Mouse (Mus musculus) neural tube, embryonic 14.5 days (tissue): ENCODE measurements around the gene Rsrc1. TPM values are rescaled to one million over a fixed set of nuclear protein-coding genes. Genes with fewer than 3 reads are reported as not detected.
"Not testable (repeated sequence)": the region's sequence is repeated elsewhere in the genome, so short reads cannot be mapped to it uniquely, and the experiment has no call there.

Experiments used
- ATAC-seq: fragments of 200-750 bp; cut with Nextera tagmentation; 2 replicates; pipeline ENCODE4 v1.8.0; 2017; ENCODE audit warnings: low read depth, mild to moderate bottlenecking, moderate TSS enrichment, moderate library complexity
- H3K27ac ChIP-seq: fragments of 300-500 bp; sonication (generic); 2 replicates; pipeline ENCODE4 v1.5.1; 2014; ENCODE audit warnings: low read depth, mild to moderate bottlenecking, control low read depth, low read length, moderate library complexity, mixed read lengths
- H3K27me3 ChIP-seq: fragments of 300-500 bp; sonication (generic); 2 replicates; pipeline ENCODE4 v1.6.1; 2014; ENCODE audit warnings: low read length; ENCODE audit not compliant: control insufficient read depth, insufficient read depth
- H3K36me3 ChIP-seq: fragments of 300-500 bp; sonication (generic); 2 replicates; pipeline ENCODE4 v1.6.1; 2014; ENCODE audit warnings: low read length, mixed read lengths; ENCODE audit not compliant: control insufficient read depth, insufficient read depth
- H3K4me1 ChIP-seq: fragments of 300-500 bp; sonication (generic); 2 replicates; pipeline ENCODE4 v1.6.1; 2014; ENCODE audit warnings: low read length; ENCODE audit not compliant: control insufficient read depth, insufficient read depth
- H3K4me2 ChIP-seq: fragments of 300-500 bp; sonication (generic); 2 replicates; pipeline ENCODE4 v1.6.1; 2014; ENCODE audit warnings: mild to moderate bottlenecking, low read depth, low read length, control low read depth
- H3K4me3 ChIP-seq: fragments of 300-500 bp; sonication (generic); 2 replicates; pipeline ENCODE4 v1.5.1; 2014; ENCODE audit warnings: low read depth, low read length, control low read depth, mixed read lengths
- H3K9ac ChIP-seq: fragments of 300-500 bp; sonication (generic); replicated peaks from 2 replicates; pipeline ENCODE4 v1.6.1; 2014; ENCODE audit warnings: low read depth, mild to moderate bottlenecking, control low read depth, low read length, mixed read lengths
- H3K9me3 ChIP-seq: fragments of 300-500 bp; sonication (generic); 2 replicates; pipeline ENCODE4 v1.6.1; 2016; ENCODE audit warnings: low read length; ENCODE audit not compliant: control insufficient read depth
- WGBS: fragments of 180-500 bp; shearing (Covaris S2); extraction: QIAGEN DNeasy Blood & Tissue Kit; methylation state at CpG from one replicate; pipeline ENCODE4 v1.1.7; 2014; 5-methylcytosine and 5-hydroxymethylcytosine counted together
- polyA plus RNA-seq: library from polyadenylated mRNA; unstranded; fragments of >200 nt; fragmentation: Nextera tagmentation; extraction: Ambion mirVana; gene quantifications from 2 replicates; pipeline ENCODE4 v1.2.1, GENCODE M21; 2014

Rsrc1 gene
- polyA plus RNA-seq, 1 experiment from 2014 or later, result 36.1 TPM

DNA sequence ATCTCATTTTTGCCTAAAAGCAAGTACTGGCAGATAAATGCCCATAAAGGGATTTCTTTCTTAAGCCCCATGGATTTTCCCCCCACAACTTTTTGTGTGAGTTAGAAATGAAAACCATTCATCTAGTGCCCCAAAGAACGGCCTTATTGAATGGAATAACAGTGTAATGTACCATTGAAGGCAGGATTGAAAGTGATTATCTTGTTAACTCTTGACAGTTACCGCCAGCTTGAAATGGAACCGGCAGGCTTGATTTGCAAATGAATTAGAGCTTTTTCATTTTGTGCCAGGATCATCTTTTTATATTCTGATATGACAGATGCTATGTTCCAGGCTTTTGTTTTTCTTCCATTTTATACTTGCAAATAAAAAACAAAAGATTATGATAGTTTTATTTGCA, 166.1 kb downstream of the Rsrc1 start:
- WGBS, result 54% methylated on average over 3 of the region's 3 CpGs
- no peak overlapping the region for H3K9ac ChIP-seq
- H3K27ac ChIP-seq, result no peak overlapping the region
- no peak for ATAC-seq
- H3K4me3 ChIP-seq, result no peak overlapping the region
- H3K27me3 ChIP-seq, result no peaks in the 10 kb centered on the region
- H3K4me2 ChIP-seq, result no peak overlapping the region
- H3K36me3 ChIP-seq, result no peaks in the 10 kb centered on the region
- no peaks in the 10 kb centered on the region for H3K9me3 ChIP-seq
- no peaks in the 10 kb centered on the region for H3K4me1 ChIP-seq

DNA sequence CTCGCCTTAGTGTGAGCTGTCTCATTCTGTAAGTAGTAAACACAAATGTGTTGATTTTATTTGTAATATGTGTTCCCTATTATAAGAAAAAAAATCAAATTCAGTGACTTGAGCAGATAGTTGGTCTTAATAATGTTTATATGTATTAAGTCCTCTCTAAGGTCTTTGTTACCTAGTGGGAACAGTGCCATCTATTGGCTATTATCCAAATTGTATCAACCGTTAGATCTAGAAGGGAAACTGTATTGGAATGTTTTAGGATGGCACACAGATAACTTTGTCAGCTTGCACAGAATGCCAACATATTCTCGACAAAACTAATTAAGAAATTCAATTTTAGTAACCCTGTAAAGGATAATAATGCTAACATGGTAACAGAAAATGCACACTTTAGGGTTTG, 216.0 kb downstream of the Rsrc1 start:
- 44% methylated on average over 3 of the region's 3 CpGs for WGBS
- Histone ChIP-seq H3K27ac (no peak overlapping the region), H3K9me3 (no peaks in the 10 kb centered on the region), H3K9ac (no peak overlapping the region), H3K4me2 (no peak overlapping the region), H3K36me3 (no peaks in the 10 kb centered on the region), H3K4me1 (no peaks in the 10 kb centered on the region), H3K4me3 (no peak overlapping the region), H3K27me3 (no peaks in the 10 kb centered on the region)
- ATAC-seq, result no peak

DNA sequence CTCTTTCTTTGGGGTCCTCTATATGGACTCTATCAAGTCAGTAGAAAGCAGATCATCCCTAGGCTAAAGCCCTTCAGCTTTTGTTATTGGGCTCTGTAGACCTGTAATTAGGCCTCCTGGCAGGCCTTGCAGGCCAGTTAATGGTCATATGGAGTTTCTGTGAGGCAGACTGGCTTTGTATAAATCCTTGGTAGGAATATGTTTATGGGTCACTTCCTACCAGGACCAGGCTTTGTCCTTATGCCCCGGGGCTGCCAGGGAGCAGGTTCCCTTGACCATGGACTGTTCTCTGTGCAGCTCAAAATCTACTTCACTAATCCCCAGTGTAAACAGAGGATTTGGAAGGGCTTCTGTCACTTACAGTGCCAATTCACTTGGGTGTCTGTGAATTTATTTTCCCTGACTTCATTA, 231.9 kb downstream of the Rsrc1 start:
- ATAC-seq, result no peak
- no peak overlapping the region for H3K4me3 ChIP-seq
- H3K9me3 ChIP-seq, result no peaks in the 10 kb centered on the region
- H3K9ac ChIP-seq, result no peak overlapping the region
- H3K36me3 ChIP-seq, result no peaks in the 10 kb centered on the region
- no peaks in the 10 kb centered on the region for H3K27me3 ChIP-seq
- no peak overlapping the region for H3K4me2 ChIP-seq
- no peak overlapping the region for H3K27ac ChIP-seq
- 75% methylated on average over 1 of the region's 1 CpGs for WGBS
- H3K4me1 ChIP-seq, result no peaks in the 10 kb centered on the region

DNA sequence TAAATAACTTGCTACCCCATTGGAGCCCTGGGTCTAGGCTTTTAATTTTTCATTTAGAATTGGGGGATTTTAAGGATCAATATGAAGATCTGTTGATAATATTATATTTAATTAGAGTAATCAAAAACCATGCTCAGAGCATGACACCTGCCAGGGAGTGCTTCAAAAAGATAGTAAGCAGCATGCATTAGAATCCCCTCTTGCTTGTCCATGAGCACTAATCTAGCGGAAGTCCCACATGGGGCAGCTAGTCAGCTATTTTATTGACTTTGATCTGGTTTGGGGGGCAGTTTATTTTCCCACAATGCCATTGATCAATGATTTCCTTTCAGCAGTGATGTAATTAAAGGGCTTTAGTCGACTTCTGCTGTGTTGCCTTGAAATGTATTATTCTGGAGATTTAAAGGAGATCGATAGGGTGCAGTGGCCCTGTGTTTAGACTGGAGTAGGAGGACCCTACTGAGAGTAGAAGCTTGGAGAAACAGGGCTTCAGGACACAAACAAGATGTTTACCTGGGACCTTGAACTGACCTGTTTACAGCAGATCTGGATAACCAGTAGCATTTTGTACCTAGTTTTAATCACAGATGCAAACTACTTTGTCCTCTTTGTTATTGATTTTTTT, 251.5 kb downstream of the Rsrc1 start:
- 48% methylated on average over 3 of the region's 3 CpGs for WGBS
- no peak overlapping the region for H3K4me3 ChIP-seq

DNA sequence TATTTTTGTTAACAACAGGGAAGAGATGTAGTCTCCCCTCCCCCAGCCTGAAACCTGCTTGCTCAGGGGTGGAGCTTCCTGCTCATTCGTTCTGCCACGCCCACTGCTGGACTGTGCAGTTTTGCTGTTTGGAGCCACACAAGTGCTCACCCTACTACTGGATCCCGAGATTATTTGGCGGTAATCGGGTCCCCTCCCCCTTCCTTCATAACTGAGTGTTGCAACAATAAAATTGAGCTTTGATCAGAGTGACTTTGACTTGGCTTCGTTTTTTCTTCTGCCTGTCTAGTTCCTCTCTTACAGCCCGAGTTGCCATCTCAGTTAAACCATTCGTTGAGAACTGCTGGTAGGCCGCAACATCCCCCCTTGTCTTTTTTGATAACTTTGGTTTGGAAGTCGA, 261.3 kb downstream of the Rsrc1 start:
- not testable (repeated sequence) for H3K4me1 ChIP-seq, H3K36me3 ChIP-seq, H3K27me3 ChIP-seq, H3K27ac ChIP-seq, H3K9me3 ChIP-seq, H3K4me3 ChIP-seq, ATAC-seq, H3K4me2 ChIP-seq, H3K9ac ChIP-seq
- 90% methylated on average over 10 of the region's 10 CpGs for WGBS

More for the DNA sequence above, 251.5 kb downstream of the Rsrc1 start:
- Histone ChIP-seq H3K4me2 (no peak overlapping the region), H3K9ac (no peak overlapping the region), H3K36me3 (no peaks in the 10 kb centered on the region), H3K4me1 (no peaks in the 10 kb centered on the region), H3K9me3 (no peaks in the 10 kb centered on the region), H3K27ac (no peak overlapping the region), H3K27me3 (no peaks in the 10 kb centered on the region)
- no peak for ATAC-seq

DNA sequence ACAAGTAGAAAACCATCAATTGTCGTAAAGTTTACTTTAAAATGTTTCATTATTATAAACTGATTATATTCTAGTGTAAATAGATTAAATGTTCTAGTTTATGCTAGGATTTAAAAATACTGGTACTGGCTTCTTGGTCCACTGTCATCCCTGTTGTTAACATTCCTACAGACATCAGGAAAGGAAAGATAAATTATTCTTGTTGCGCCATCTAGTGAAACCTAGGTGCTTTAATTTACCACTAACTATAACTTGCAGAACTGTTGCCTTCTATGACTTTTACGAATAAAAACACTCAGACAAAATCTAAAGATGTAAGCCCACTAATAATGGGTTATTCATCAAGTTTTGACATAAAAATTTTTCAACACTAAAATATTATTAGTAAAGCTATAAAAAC, 286.3 kb downstream of the Rsrc1 start:
- H3K4me2 ChIP-seq, result no peak overlapping the region
- no peaks in the 10 kb centered on the region for H3K27me3 ChIP-seq
- no peak overlapping the region for H3K9ac ChIP-seq
- H3K36me3 ChIP-seq, result no peaks in the 10 kb centered on the region
- no peak overlapping the region for H3K27ac ChIP-seq
- H3K4me1 ChIP-seq, result no peaks in the 10 kb centered on the region
- WGBS, result 70% methylated on average over 3 of the region's 3 CpGs
- no peak for ATAC-seq
- no peak overlapping the region for H3K4me3 ChIP-seq
- H3K9me3 ChIP-seq, result no peaks in the 10 kb centered on the region

DNA sequence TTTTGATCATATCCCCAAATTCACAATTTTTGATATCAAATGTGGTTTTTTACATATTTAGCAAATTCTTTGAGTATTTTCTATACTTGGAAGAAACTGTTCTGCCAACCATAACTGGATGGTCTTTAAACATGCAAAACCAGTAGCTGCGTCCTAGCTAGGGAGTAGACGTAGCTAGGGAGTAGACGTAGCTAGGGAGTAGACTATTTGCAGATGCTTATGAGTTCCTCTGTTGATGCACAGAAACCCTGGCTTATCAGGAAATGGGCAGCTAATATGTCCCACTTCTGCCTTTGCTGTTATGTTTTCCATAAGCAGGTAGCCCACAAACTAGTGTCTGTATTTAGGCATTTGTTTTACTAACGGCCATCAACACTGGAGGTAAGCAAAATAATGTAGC, 298.6 kb downstream of the Rsrc1 start:
- H3K9me3 ChIP-seq, result no peaks in the 10 kb centered on the region
- WGBS, result 88% methylated on average over 4 of the region's 4 CpGs
- no peaks in the 10 kb centered on the region for H3K36me3 ChIP-seq
- no peak overlapping the region for H3K27ac ChIP-seq
- H3K27me3 ChIP-seq, result no peaks in the 10 kb centered on the region
- no peak for ATAC-seq
- no peak overlapping the region for H3K4me2 ChIP-seq
- no peak overlapping the region for H3K4me3 ChIP-seq
- H3K4me1 ChIP-seq, result no peaks in the 10 kb centered on the region
- H3K9ac ChIP-seq, result no peak overlapping the region

DNA sequence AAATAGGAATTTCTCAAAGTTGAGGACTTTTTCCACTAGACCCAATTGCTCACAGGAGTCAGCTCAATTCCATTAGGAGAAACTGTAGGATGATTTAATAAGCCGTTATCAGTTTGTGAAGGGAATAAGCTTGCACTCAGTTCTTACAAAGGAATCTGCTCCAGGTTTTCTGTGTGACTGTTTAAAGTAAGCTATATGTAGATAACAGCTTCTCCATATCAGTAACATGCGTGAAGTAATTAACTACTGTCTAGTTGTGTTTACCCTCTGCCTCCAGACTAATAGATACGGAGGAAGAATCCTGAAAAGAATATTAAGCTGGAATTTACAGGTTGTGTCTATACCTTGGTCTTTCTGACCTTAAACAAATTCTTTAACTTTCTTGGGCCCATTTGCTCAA, 299.1 kb downstream of the Rsrc1 start:
- Histone ChIP-seq H3K4me3 (no peak overlapping the region), H3K4me1 (no peaks in the 10 kb centered on the region), H3K4me2 (no peak overlapping the region), H3K27me3 (no peaks in the 10 kb centered on the region), H3K9ac (no peak overlapping the region), H3K36me3 (no peaks in the 10 kb centered on the region), H3K27ac (no peak overlapping the region), H3K9me3 (no peaks in the 10 kb centered on the region)
- ATAC-seq, result no peak
- WGBS, result 78% methylated on average over 3 of the region's 3 CpGs

DNA sequence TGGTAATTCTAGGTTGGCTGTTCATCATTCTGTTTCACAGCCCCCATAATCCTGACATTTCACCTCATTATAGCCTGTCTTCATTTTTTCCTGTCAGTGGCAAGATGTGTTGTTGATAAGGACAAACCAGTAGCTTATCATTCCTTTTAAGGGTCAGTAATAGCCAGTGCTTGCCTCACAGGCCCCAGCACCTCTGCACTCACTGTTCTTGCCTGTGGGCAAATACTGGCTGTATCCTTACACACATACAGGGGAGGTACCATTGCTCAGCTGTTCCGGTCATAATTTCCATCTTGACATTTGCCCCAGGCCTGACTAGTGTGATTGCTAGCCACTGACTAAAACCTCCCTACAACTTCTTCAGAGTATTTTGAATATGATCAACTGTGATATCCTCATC, 302.8 kb downstream of the Rsrc1 start:
- no peak overlapping the region for H3K4me2 ChIP-seq
- no peak overlapping the region for H3K4me3 ChIP-seq
- no peak overlapping the region for H3K27ac ChIP-seq
- ATAC-seq, result no peak
- H3K4me1 ChIP-seq, result no peaks in the 10 kb centered on the region
- H3K36me3 ChIP-seq, result no peaks in the 10 kb centered on the region
- WGBS, result 88% methylated on average over 1 of the region's 1 CpGs
- H3K9ac ChIP-seq, result no peak overlapping the region
- H3K9me3 ChIP-seq, result no peaks in the 10 kb centered on the region
- no peaks in the 10 kb centered on the region for H3K27me3 ChIP-seq
